Mouse (Mus musculus) liver, postnatal 0 days (tissue): ENCODE measurements at regions not wholly inside any gene's neighbourhood (a gene's known extent, or its start where the extent isn't known, plus 50 kb on each side); places are given as distances from the start of the nearest gene placed in this dataset.

ENCODE experiments used
- ATAC-seq: fragments of 200-750 bp; cut with Nextera tagmentation; 2 replicates; pipeline ENCODE4 v1.8.0; 2017; ENCODE audit warnings: mild to moderate bottlenecking, moderate library complexity
- DNase-seq: peaks from one replicate; pipeline ENCODE4 v3.0.0-alpha.2; 2016
- H3K27ac ChIP-seq: fragments of 300-500 bp; sonication (generic); 2 replicates; pipeline ENCODE4 v1.5.1; 2014; ENCODE audit warnings: antibody characterized with exemption, moderate library complexity, mild to moderate bottlenecking, low read depth
- H3K27me3 ChIP-seq: fragments of 300-500 bp; sonication (generic); 2 replicates; pipeline ENCODE4 v1.6.1; 2014; ENCODE audit warnings: low read length, control low read depth, mixed read lengths; ENCODE audit not compliant: insufficient read depth
- H3K36me3 ChIP-seq: fragments of 300-500 bp; sonication (generic); replicated peaks from 2 replicates; pipeline ENCODE4 v1.6.1; 2014; ENCODE audit warnings: mild to moderate bottlenecking, control low read depth, low read length, moderate library complexity, mixed read lengths; ENCODE audit not compliant: insufficient read depth
- H3K4me1 ChIP-seq: fragments of 300-500 bp; sonication (generic); 2 replicates; pipeline ENCODE4 v1.6.1; 2014; ENCODE audit warnings: antibody characterized with exemption, mild to moderate bottlenecking, control low read depth; ENCODE audit not compliant: insufficient read depth
- H3K4me2 ChIP-seq: fragments of 300-500 bp; sonication (generic); 2 replicates; pipeline ENCODE4 v1.6.1; 2014; ENCODE audit warnings: low read depth, mild to moderate bottlenecking, low read length, moderate library complexity, mixed read lengths
- H3K4me3 ChIP-seq: fragments of 300-500 bp; sonication (generic); 2 replicates; pipeline ENCODE4 v1.5.1; 2014; ENCODE audit warnings: low read depth, low read length
- H3K9ac ChIP-seq: fragments of 300-500 bp; sonication (generic); replicated peaks from 2 replicates; pipeline ENCODE4 v1.6.1; 2014; ENCODE audit warnings: mild to moderate bottlenecking, moderate library complexity
- H3K9me3 ChIP-seq: fragments of 300-500 bp; sonication (generic); 2 replicates; pipeline ENCODE4 v1.6.1; 2016; ENCODE audit warnings: mild to moderate bottlenecking, control low read depth, low read length, mixed read lengths
- CTCF ChIP-seq: sonication (generic); IDR thresholded peaks from 2 replicates; pipeline ENCODE4 v1.5.1; 2016; ENCODE audit warnings: antibody characterized with exemption, low read depth
- EP300 ChIP-seq: IDR thresholded peaks from 2 replicates; pipeline ENCODE4 v1.6.1; 2016; ENCODE audit warnings: antibody characterized with exemption, low read depth, mild to moderate bottlenecking
- WGBS: fragments of 180-500 bp; shearing (Covaris S2); extraction: QIAGEN DNeasy Blood & Tissue Kit; methylation state at CpG from one replicate; pipeline ENCODE4 v1.1.7; 2014; ENCODE audit not compliant: insufficient replicate concordance; 5-methylcytosine and 5-hydroxymethylcytosine counted together

DNA sequence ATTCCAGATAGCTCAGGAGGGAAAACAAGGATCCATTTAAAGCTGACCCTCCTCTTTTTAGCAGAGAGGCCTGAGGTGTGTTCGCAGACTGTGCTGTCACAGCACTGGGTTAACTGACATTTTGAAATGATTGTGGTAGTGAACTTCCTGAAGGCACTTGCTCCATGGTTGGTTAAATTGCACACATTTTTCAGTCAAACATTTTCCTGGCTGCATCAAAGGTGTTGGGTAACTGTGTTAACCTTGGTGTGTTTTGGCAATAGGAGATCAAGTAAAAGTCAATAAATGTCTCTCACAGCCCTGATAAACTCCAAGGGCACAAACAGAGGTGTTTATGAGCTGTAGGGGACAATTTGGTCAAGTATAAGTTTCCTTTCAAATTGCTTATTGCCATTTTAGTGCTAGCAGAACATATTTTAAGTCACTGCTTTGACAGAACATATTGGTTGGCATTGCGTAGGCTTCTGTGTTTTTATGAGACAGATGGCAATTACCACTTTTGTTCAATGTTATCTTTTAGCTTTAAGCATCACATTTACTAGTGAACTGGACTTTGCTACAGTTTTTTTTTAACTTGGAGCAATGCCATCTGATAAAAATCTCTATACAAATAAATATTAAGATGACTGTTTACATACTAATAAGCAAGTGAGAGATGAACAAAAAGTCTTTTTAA is 666.7 kb downstream of the D3Ertd751e start:
- WGBS: 68% methylated on average over 2 of the region's 2 CpGs
- DNase-seq: no peak

DNA sequence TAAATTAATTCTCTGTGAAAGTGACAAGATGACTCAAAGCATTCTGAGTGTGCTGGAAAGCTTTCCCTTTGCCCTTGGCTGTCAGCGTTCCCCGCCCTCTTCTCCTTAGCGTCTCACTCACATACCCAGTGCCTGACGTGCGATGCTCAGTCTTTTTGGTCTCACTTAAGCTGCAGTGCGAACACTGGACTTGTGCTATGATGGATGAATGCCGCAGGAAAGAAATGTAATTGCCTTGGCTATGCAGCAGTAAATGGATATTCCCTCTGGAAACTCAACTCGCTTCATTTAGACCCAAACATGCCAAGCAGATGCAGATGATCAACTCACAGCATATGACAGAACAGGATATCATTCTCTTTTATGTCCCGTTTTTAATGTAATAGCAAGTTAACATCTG is 685.0 kb downstream of the D3Ertd751e start:
- ATAC-seq: no peak
- Histone ChIP-seq H3K4me1 (no peaks in the 10 kb centered on the region), H3K4me2 (no peak overlapping the region), H3K4me3 (no peak overlapping the region), H3K9me3 (no peaks in the 10 kb centered on the region), H3K9ac (no peak overlapping the region), H3K36me3 (no peaks in the 10 kb centered on the region), H3K27ac (no peak overlapping the region), H3K27me3 (no peaks in the 10 kb centered on the region)
- TF ChIP-seq EP300: no peak
- no peak for TF ChIP-seq CTCF
- DNase-seq: no peak
- WGBS: 75% methylated on average over 9 of the region's 9 CpGs

More for the DNA sequence above, 666.7 kb downstream of the D3Ertd751e start:
- H3K27me3 ChIP-seq: no peaks in the 10 kb centered on the region
- peak; percentile 68 for ATAC-seq
- no peaks in the 10 kb centered on the region for H3K36me3 ChIP-seq
- no peak overlapping the region for H3K4me3 ChIP-seq
- no peak overlapping the region for H3K4me2 ChIP-seq
- H3K9me3 ChIP-seq: no peaks in the 10 kb centered on the region
- no peak overlapping the region for H3K9ac ChIP-seq
- no peak overlapping the region for H3K27ac ChIP-seq
- H3K4me1 ChIP-seq: no peaks in the 10 kb centered on the region
- TF ChIP-seq EP300 (no peak), CTCF (no peak)

DNA sequence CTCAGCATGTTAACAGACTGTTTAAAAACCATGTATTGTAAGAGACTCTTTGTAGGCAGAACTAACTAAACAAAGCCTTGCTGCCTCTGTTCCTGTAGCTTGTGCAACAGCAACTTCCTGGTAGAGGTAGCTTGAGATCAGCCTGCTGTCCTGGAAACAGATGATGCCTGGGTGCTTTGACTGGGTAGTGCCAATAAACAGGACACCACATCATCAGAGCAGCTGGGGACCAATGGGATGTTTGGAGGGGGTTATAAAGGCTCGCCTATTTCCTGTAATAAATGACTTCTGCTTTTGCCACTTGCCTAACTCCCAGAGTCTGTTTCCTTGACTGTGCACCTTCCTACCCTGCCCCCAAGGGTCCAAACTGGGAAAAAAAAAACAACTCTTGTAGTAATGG is 707.2 kb downstream of the D3Ertd751e start:
- TF ChIP-seq CTCF (no peak), EP300 (no peak)
- Histone ChIP-seq H3K27ac (no peak overlapping the region), H3K4me1 (no peaks in the 10 kb centered on the region), H3K36me3 (no peaks in the 10 kb centered on the region), H3K9ac (no peak overlapping the region), H3K4me2 (no peak overlapping the region), H3K27me3 (no peaks in the 10 kb centered on the region), H3K9me3 (no peaks in the 10 kb centered on the region), H3K4me3 (no peak overlapping the region)
- 33% methylated on average over 1 of the region's 1 CpGs for WGBS
- ATAC-seq (no peak), DNase-seq (no peak)

DNA sequence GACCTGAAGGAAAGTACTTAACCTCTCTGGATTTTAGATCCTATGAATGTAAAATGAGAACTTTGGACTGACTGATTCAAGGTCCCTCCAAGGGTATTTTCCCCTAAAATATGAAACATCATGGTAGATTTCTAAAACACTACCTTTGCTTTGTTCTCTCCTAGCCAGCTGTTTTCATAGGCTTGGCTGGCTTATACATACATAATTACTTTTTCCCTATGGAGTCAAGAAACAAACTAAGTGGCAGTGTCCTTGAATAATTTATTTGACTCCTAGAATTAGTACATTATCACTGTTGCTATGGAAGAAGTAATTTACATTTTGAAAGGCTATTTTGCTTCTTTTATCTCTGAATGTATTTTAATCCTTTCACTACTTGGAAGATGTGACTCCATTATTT is 721.9 kb downstream of the D3Ertd751e start:
- H3K9me3 ChIP-seq: no peaks in the 10 kb centered on the region
- TF ChIP-seq EP300 (no peak), CTCF (no peak)
- no peaks in the 10 kb centered on the region for H3K36me3 ChIP-seq
- H3K9ac ChIP-seq: no peak overlapping the region
- H3K4me1 ChIP-seq: no peaks in the 10 kb centered on the region
- H3K27ac ChIP-seq: no peak overlapping the region
- DNase-seq (no peak), ATAC-seq (no peak)
- H3K4me2 ChIP-seq: no peak overlapping the region
- no peak overlapping the region for H3K4me3 ChIP-seq
- no peaks in the 10 kb centered on the region for H3K27me3 ChIP-seq

- TF ChIP-seq CTCF (no peak), EP300 (no peak)
- Histone ChIP-seq H3K36me3 (no peaks in the 10 kb centered on the region), H3K27me3 (no peaks in the 10 kb centered on the region), H3K4me3 (no peak overlapping the region), H3K4me1 (no peaks in the 10 kb centered on the region), H3K9ac (no peak overlapping the region), H3K9me3 (no peaks in the 10 kb centered on the region), H3K27ac (no peak overlapping the region), H3K4me2 (no peak overlapping the region)
- ATAC-seq: no peak
- 78% methylated on average over 6 of the region's 6 CpGs for WGBS
- DNase-seq: no peak
These were observed 724.7 kb downstream of the D3Ertd751e start for GRCm38 (mm10) chr3:42467125-42467524.

DNA sequence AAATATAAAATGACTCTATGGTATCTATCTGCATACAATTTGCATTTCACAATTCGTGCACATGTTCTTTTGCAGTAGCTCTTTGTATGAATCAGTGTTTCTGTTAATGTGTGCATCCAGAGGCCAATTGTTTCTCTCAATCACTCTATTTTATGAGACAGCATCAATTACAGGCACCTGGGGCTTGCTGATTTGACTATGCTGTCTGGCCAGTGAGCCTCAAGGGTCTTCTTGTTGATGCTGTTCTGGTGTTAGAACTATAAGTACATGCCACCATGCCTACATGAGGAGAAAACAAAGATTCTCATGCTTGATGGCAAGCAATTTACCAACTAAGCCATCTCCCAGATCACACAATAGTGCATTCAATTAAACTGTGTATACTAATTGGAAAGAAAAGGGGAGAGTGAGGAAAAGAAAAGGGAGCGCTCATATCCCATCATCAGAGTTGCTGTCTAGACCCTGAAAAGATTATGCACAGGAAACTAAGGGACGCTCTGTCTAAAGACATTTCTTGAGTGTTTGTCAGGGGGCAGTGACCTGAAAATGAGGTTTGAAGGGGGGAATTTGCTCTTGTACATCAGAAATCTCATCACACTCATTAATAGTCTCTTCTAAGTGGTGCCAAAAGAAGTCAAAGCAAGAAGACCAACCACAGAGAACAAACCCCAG is 772.6 kb downstream of the D3Ertd751e start:
- no peak for DNase-seq
- no peaks in the 10 kb centered on the region for H3K27me3 ChIP-seq
- H3K4me1 ChIP-seq: no peaks in the 10 kb centered on the region
- TF ChIP-seq EP300: no peak
- TF ChIP-seq CTCF: no peak
- no peaks in the 10 kb centered on the region for H3K9me3 ChIP-seq
- H3K4me3 ChIP-seq: no peak overlapping the region
- WGBS: 73% methylated on average over 3 of the region's 3 CpGs
- no peak overlapping the region for H3K4me2 ChIP-seq
- H3K9ac ChIP-seq: no peak overlapping the region
- H3K36me3 ChIP-seq: no peaks in the 10 kb centered on the region
- H3K27ac ChIP-seq: no peak overlapping the region
- ATAC-seq: no peak
